Mouse (Mus musculus) thymus, postnatal 10 days (tissue): Measurements from ENCODE around the gene Gmcl1.
A peak's percentile ranks its signal among the peaks of the same experiment; 100 is the strongest.

Experiments
- DNase-seq, 2 experiments: peaks; one replicate each; pipeline ENCODE4 v3.0.0; 2021; ENCODE audit warnings: low spot score in 2 of 2

The Gmcl1 gene

GRCm38 (mm10) chr6:86736313-86736712 is 3.1 kb upstream of the Gmcl1 start:
- DNase-seq: no peak

- peak; percentile 51 to 52 for DNase-seq
These were observed 658 bp downstream of the Gmcl1 start for GRCm38 (mm10) chr6:86732276-86733173.

- no peak for DNase-seq
These were observed 4.5 kb downstream of the Gmcl1 start for GRCm38 (mm10) chr6:86728711-86729110.

GRCm38 (mm10) chr6:86721977-86722376 is 11.2 kb downstream of the Gmcl1 start:
- DNase-seq: no peak

- DNase-seq: no peak
These were observed 25.0 kb downstream of the Gmcl1 start for GRCm38 (mm10) chr6:86708072-86708774.

GRCm38 (mm10) chr6:86702577-86702976 is 30.6 kb downstream of the Gmcl1 start:
- DNase-seq: no peak

- no peak for DNase-seq
These were observed 35.3 kb downstream of the Gmcl1 start for GRCm38 (mm10) chr6:86697903-86698302.

GRCm38 (mm10) chr6:86696213-86696612 is 37.0 kb downstream of the Gmcl1 start:
- DNase-seq: no peak

- DNase-seq: peak; percentile 38 to 71
These were observed 38.7 kb downstream of the Gmcl1 start for GRCm38 (mm10) chr6:86694465-86694864.

- DNase-seq: no peak
These were observed 43.5 kb downstream of the Gmcl1 start for GRCm38 (mm10) chr6:86689671-86690070.

- DNase-seq: no peak
These were observed 46.2 kb downstream of the Gmcl1 start for GRCm38 (mm10) chr6:86686971-86687370.

GRCm38 (mm10) chr6:86684655-86685011 is 48.5 kb downstream of the Gmcl1 start:
- DNase-seq: no peak

- peak; percentile 79 to 89 for DNase-seq
These were observed 49.1 kb downstream of the Gmcl1 start, which contains the start of gene Snrnp27 for GRCm38 (mm10) chr6:86683872-86684654. Gene Snrnp27, minus strand, starts transcription at chr6:86684522.

- no peak for DNase-seq
These were observed 51.9 kb downstream of the Gmcl1 start for GRCm38 (mm10) chr6:86681289-86681688.

GRCm38 (mm10) chr6:86678341-86678740 is 54.8 kb downstream of the Gmcl1 start:
- no peak for DNase-seq

GRCm38 (mm10) chr6:86670873-86671272 is 62.3 kb downstream of the Gmcl1 start:
- peak; percentile 33 to 78 for DNase-seq

- DNase-seq: peak; percentile 99 to 100
These were observed 63.9 kb downstream of the Gmcl1 start for GRCm38 (mm10) chr6:86669240-86669727.

GRCm38 (mm10) chr6:86668580-86669239 is 64.5 kb downstream of the Gmcl1 start, which contains the start of gene Mxd1:
Gene Mxd1, minus strand, starts transcription at chr6:86669161.
- DNase-seq: peak; percentile 27 to 44

- no peak for DNase-seq
These were observed 66.1 kb downstream of the Gmcl1 start for GRCm38 (mm10) chr6:86667061-86667460.

GRCm38 (mm10) chr6:86665560-86666307 is 67.4 kb downstream of the Gmcl1 start:
- DNase-seq: no peak
